Mouse (Mus musculus) forebrain, embryonic 13.5 days (tissue): ENCODE results near the gene Cdkl1. TPM values are rescaled to one million over a fixed set of nuclear protein-coding genes. Genes with fewer than 3 reads are reported as not detected.

Experiments used
- ATAC-seq: fragments of 200-750 bp; cut with Nextera tagmentation; 2 replicates; pipeline ENCODE4 v1.8.0; 2017
- H3K27ac ChIP-seq: fragments of 300-500 bp; sonication (generic); 2 replicates; pipeline ENCODE4 v1.5.1; 2015; ENCODE audit warnings: inconsistent platforms, mild to moderate bottlenecking, moderate library complexity
- H3K27me3 ChIP-seq: fragments of 300-500 bp; sonication (generic); 2 replicates; pipeline ENCODE4 v1.6.1; 2015; ENCODE audit warnings: mild to moderate bottlenecking, inconsistent platforms
- H3K36me3 ChIP-seq: fragments of 300-500 bp; sonication (generic); 2 replicates; pipeline ENCODE4 v1.6.1; 2015; ENCODE audit warnings: mild to moderate bottlenecking, inconsistent platforms; ENCODE audit not compliant: poor library complexity, severe bottlenecking
- H3K4me1 ChIP-seq: fragments of 300-500 bp; sonication (generic); 2 replicates; pipeline ENCODE4 v1.6.1; 2015; ENCODE audit warnings: inconsistent platforms
- H3K4me2 ChIP-seq: fragments of 300-500 bp; sonication (generic); 2 replicates; pipeline ENCODE4 v1.6.1; 2015; ENCODE audit warnings: inconsistent platforms, mild to moderate bottlenecking, moderate library complexity
- H3K4me3 ChIP-seq: fragments of 300-500 bp; sonication (generic); 2 replicates; pipeline ENCODE4 v1.5.1; 2015; ENCODE audit warnings: mild to moderate bottlenecking, inconsistent platforms
- H3K9ac ChIP-seq: fragments of 300-500 bp; sonication (generic); 2 replicates; pipeline ENCODE4 v1.6.1; 2015; ENCODE audit warnings: mild to moderate bottlenecking, inconsistent platforms
- H3K9me3 ChIP-seq: fragments of 300-500 bp; sonication (generic); replicated peaks from 2 replicates; pipeline ENCODE4 v1.6.1; 2016; ENCODE audit warnings: inconsistent platforms
- WGBS: fragments of 180-500 bp; shearing (Covaris S2); methylation state at CpG from one replicate; pipeline ENCODE4 v1.1.7; 2015; 5-methylcytosine and 5-hydroxymethylcytosine counted together
- polyA plus RNA-seq: library from polyadenylated mRNA; unstranded; fragments of >200 nt; fragmentation: Nextera tagmentation; extraction: Ambion mirVana; gene quantifications from 2 replicates; pipeline ENCODE4 v1.2.1, GENCODE M21; 2015

Cdkl1 gene
- polyA plus RNA-seq, 1 experiment from 2014 or later: 1.1 TPM

- Histone ChIP-seq H3K27ac (no peak overlapping the region), H3K4me1 (no peaks in the 10 kb centered on the region), H3K36me3 (no peaks in the 10 kb centered on the region), H3K4me3 (no peak overlapping the region), H3K4me2 (no peak overlapping the region), H3K27me3 (no peaks in the 10 kb centered on the region), H3K9ac (no peak overlapping the region), H3K9me3 (no peaks in the 10 kb centered on the region)
- WGBS: 76% methylated on average over 8 of the region's 8 CpGs
- no peak for ATAC-seq
Measured at GRCm38 (mm10) chr12:69781480-69781879, 9.6 kb downstream of the Cdkl1 start.

- Histone ChIP-seq H3K27me3 (no peaks in the 10 kb centered on the region), H3K27ac (no peak overlapping the region), H3K36me3 (no peaks in the 10 kb centered on the region), H3K4me3 (no peak overlapping the region), H3K9me3 (no peaks in the 10 kb centered on the region), H3K4me1 (no peaks in the 10 kb centered on the region), H3K4me2 (no peak overlapping the region), H3K9ac (no peak overlapping the region)
- no peak for ATAC-seq
- WGBS: 70% methylated on average over 2 of the region's 2 CpGs
Measured at GRCm38 (mm10) chr12:69777957-69778356, 13.1 kb downstream of the Cdkl1 start.

- WGBS: 89% methylated on average over 6 of the region's 6 CpGs
- ATAC-seq: no peak
- no peaks in the 10 kb centered on the region for H3K9me3 ChIP-seq
- H3K27me3 ChIP-seq: no peaks in the 10 kb centered on the region
- no peak overlapping the region for H3K4me2 ChIP-seq
- no peaks in the 10 kb centered on the region for H3K36me3 ChIP-seq
- no peak overlapping the region for H3K27ac ChIP-seq
- H3K4me3 ChIP-seq: no peak overlapping the region
- H3K9ac ChIP-seq: no peak overlapping the region
- H3K4me1 ChIP-seq: no peaks in the 10 kb centered on the region
Measured at GRCm38 (mm10) chr12:69777341-69777730, 13.7 kb downstream of the Cdkl1 start.

- no peak overlapping the region for H3K4me3 ChIP-seq
- ATAC-seq: no peak
- no peaks in the 10 kb centered on the region for H3K27me3 ChIP-seq
- no peak overlapping the region for H3K9ac ChIP-seq
- WGBS: 73% methylated on average over 11 of the region's 11 CpGs
- H3K4me2 ChIP-seq: no peak overlapping the region
- H3K36me3 ChIP-seq: no peaks in the 10 kb centered on the region
- H3K4me1 ChIP-seq: no peaks in the 10 kb centered on the region
- no peaks in the 10 kb centered on the region for H3K9me3 ChIP-seq
- H3K27ac ChIP-seq: no peak overlapping the region
Measured at GRCm38 (mm10) chr12:69776607-69777340, 14.3 kb downstream of the Cdkl1 start.

GRCm38 (mm10) chr12:69768841-69769240 lies 22.2 kb downstream of the Cdkl1 start:
- 85% methylated on average over 2 of the region's 2 CpGs for WGBS

GRCm38 (mm10) chr12:69767476-69768258 lies 23.4 kb downstream of the Cdkl1 start:
- Histone ChIP-seq H3K9me3 (no peaks in the 10 kb centered on the region), H3K4me1 (peaks cover 25% of the 10 kb centered on the region), H3K27ac (0 out of 2 replicates have a peak overlapping the region, but pooled peaks have one; percentile 25), H3K9ac (no peak overlapping the region), H3K27me3 (no peaks in the 10 kb centered on the region), H3K36me3 (no peaks in the 10 kb centered on the region), H3K4me2 (0 out of 2 replicates have a peak overlapping the region, but pooled peaks have one; percentile 8), H3K4me3 (no peak overlapping the region)
- ATAC-seq: peak; percentile 48; the same call in 1 of the 2 replicates
- 15% methylated on average over 9 of the region's 9 CpGs for WGBS

More at GRCm38 (mm10) chr12:69768841-69769240, 22.2 kb downstream of the Cdkl1 start:
- Histone ChIP-seq H3K27me3 (no peaks in the 10 kb centered on the region), H3K27ac (no peak overlapping the region), H3K4me1 (peaks cover 25% of the 10 kb centered on the region), H3K36me3 (no peaks in the 10 kb centered on the region), H3K4me2 (no peak overlapping the region), H3K9me3 (no peaks in the 10 kb centered on the region), H3K9ac (no peak overlapping the region), H3K4me3 (no peak overlapping the region)
- ATAC-seq: no peak

GRCm38 (mm10) chr12:69766185-69766904 lies 24.7 kb downstream of the Cdkl1 start:
- Histone ChIP-seq H3K4me3 (no peak overlapping the region), H3K27ac (no peak overlapping the region), H3K36me3 (no peaks in the 10 kb centered on the region), H3K4me2 (no peak overlapping the region), H3K9me3 (no peaks in the 10 kb centered on the region), H3K27me3 (no peaks in the 10 kb centered on the region), H3K9ac (no peak overlapping the region), H3K4me1 (peaks cover 25% of the 10 kb centered on the region)
- WGBS: 88% methylated on average over 10 of the region's 10 CpGs
- ATAC-seq: no peak

GRCm38 (mm10) chr12:69765543-69765942 lies 25.5 kb downstream of the Cdkl1 start:
- Histone ChIP-seq H3K9ac (no peak overlapping the region), H3K36me3 (no peaks in the 10 kb centered on the region), H3K27ac (no peak overlapping the region), H3K4me3 (no peak overlapping the region), H3K27me3 (no peaks in the 10 kb centered on the region), H3K4me1 (peaks cover 25% of the 10 kb centered on the region), H3K9me3 (no peaks in the 10 kb centered on the region), H3K4me2 (no peak overlapping the region)
- WGBS: 59% methylated on average over 9 of the region's 9 CpGs
- no peak; the same call in 1 of the 2 replicates for ATAC-seq

GRCm38 (mm10) chr12:69761603-69762002 lies 29.5 kb downstream of the Cdkl1 start:
- Histone ChIP-seq H3K27ac (no peak overlapping the region), H3K4me3 (no peak overlapping the region), H3K9me3 (no peaks in the 10 kb centered on the region), H3K9ac (no peak overlapping the region), H3K4me1 (peaks cover 25% of the 10 kb centered on the region), H3K36me3 (no peaks in the 10 kb centered on the region), H3K4me2 (no peak overlapping the region), H3K27me3 (no peaks in the 10 kb centered on the region)
- no peak for ATAC-seq
- WGBS: 76% methylated on average over 2 of the region's 2 CpGs

- H3K4me1 ChIP-seq: peaks cover 20% of the 10 kb centered on the region
- ATAC-seq: no peak
- H3K27ac ChIP-seq: no peak overlapping the region
- no peaks in the 10 kb centered on the region for H3K36me3 ChIP-seq
- WGBS: 85% methylated on average over 20 of the region's 20 CpGs
- H3K9ac ChIP-seq: no peak overlapping the region
- H3K27me3 ChIP-seq: no peaks in the 10 kb centered on the region
- no peak overlapping the region for H3K4me3 ChIP-seq
- H3K4me2 ChIP-seq: no peak overlapping the region
- no peaks in the 10 kb centered on the region for H3K9me3 ChIP-seq
Measured at GRCm38 (mm10) chr12:69760743-69761406, 30.2 kb downstream of the Cdkl1 start.

- Histone ChIP-seq H3K9ac (no peak overlapping the region), H3K4me2 (no peak overlapping the region), H3K9me3 (no peaks in the 10 kb centered on the region), H3K4me3 (no peak overlapping the region), H3K27me3 (no peaks in the 10 kb centered on the region), H3K4me1 (peaks cover 15% of the 10 kb centered on the region), H3K36me3 (no peaks in the 10 kb centered on the region), H3K27ac (no peak overlapping the region)
- 74% methylated on average over 6 of the region's 6 CpGs for WGBS
- no peak for ATAC-seq
Measured at GRCm38 (mm10) chr12:69760014-69760413, 31.1 kb downstream of the Cdkl1 start.
